Mouse (Mus musculus) MEL (cell line): ENCODE measurements around the gene Rmnd1. TPM values are rescaled to one million over a fixed set of nuclear protein-coding genes. Genes with fewer than 3 reads are reported as not detected.

Source experiments
- DNase-seq: peaks from one replicate; pipeline ENCODE4 v3.0.0; 2011; ENCODE audit warnings: low read depth, low spot score
- H3K27ac ChIP-seq: 2 replicates; pipeline ENCODE4 v1.5.1; 2012; ENCODE audit warnings: low read depth, mild to moderate bottlenecking, control low read depth, low read length, moderate library complexity; ENCODE audit not compliant: control insufficient read depth
- H3K27me3 ChIP-seq, 2 experiments: fragments of 150-350 bp in 1 of 2; sonication (generic) in 1 of 2; 2 replicates each; pipeline ENCODE4 v1.6.1; 2012; ENCODE audit warnings: low read length in 2 of 2, mild to moderate bottlenecking in 2 of 2, improper control_type of control experiment in 1 of 2, moderate library complexity in 1 of 2; ENCODE audit not compliant: insufficient read depth in 2 of 2, control insufficient read depth in 1 of 2
- H3K36me3 ChIP-seq, 2 experiments: 2 replicates each; pipeline ENCODE4 v1.6.1; 2012 to 2014; ENCODE audit warnings: low read length in 2 of 2, improper control_type of control experiment in 1 of 2, inconsistent platforms in 1 of 2, mild to moderate bottlenecking in 1 of 2; ENCODE audit not compliant: insufficient read depth in 2 of 2, control insufficient read depth in 1 of 2
- H3K4me1 ChIP-seq, 2 experiments: fragments of 150-350 bp in 1 of 2; sonication (generic) in 1 of 2; 2 replicates each; pipeline ENCODE4 v1.6.1; 2012; ENCODE audit warnings: low read length in 2 of 2, improper control_type of control experiment in 1 of 2, mild to moderate bottlenecking in 1 of 2; ENCODE audit not compliant: insufficient read depth in 2 of 2, control insufficient read depth in 1 of 2
- H3K4me3 ChIP-seq, 2 experiments: fragments of 150-350 bp in 1 of 2; sonication (generic) in 1 of 2; 2 replicates each; pipeline ENCODE4 v1.5.1; 2012; ENCODE audit warnings: low read depth in 2 of 2, low read length in 2 of 2, mild to moderate bottlenecking in 2 of 2, moderate library complexity in 2 of 2, control low read depth in 1 of 2, improper control_type of control experiment in 1 of 2; ENCODE audit not compliant: control insufficient read depth in 1 of 2, insufficient read depth in 1 of 2
- H3K79me2 ChIP-seq: 2 replicates; pipeline ENCODE4 v1.6.1; 2012; ENCODE audit warnings: mild to moderate bottlenecking, low read length, moderate library complexity; ENCODE audit not compliant: control insufficient read depth, poor library complexity, insufficient read depth
- H3K9ac ChIP-seq: 2 replicates; pipeline ENCODE4 v1.6.1; 2012; ENCODE audit warnings: low read depth, mild to moderate bottlenecking, control low read depth, low read length, moderate library complexity; ENCODE audit not compliant: control insufficient read depth, poor library complexity, severe bottlenecking
- H3K9me3 ChIP-seq: fragments of 150-350 bp; sonication (generic); replicated peaks from 2 replicates; pipeline ENCODE4 v1.6.1; 2012; ENCODE audit warnings: mild to moderate bottlenecking, low read length, improper control_type of control experiment, moderate library complexity; ENCODE audit not compliant: insufficient read depth
- BHLHE40 ChIP-seq: IDR thresholded peaks from 2 replicates; pipeline ENCODE4 v1.6.1; 2012; ENCODE audit warnings: low read depth, mild to moderate bottlenecking, inconsistent platforms, low read length, improper control_type of control experiment, borderline replicate concordance
- CHD2 ChIP-seq: IDR thresholded peaks from 2 replicates; pipeline ENCODE4 v1.6.1; 2011; ENCODE audit warnings: low read length, improper control_type of control experiment
- CTCF ChIP-seq, 3 experiments: IDR thresholded peaks in 2 of 3; conservative IDR thresholded peaks in 1 of 3; 2 replicates each; pipeline ENCODE4 v1.5.1; 2011 to 2012; ENCODE audit warnings: low read length in 3 of 3, low read depth in 2 of 3, mild to moderate bottlenecking in 2 of 3, improper control_type of control experiment in 1 of 3, inconsistent platforms in 1 of 3, mixed read lengths in 1 of 3, moderate library complexity in 1 of 3; ENCODE audit not compliant: control insufficient read depth in 1 of 3, insufficient read depth in 1 of 3, poor library complexity in 1 of 3, severe bottlenecking in 1 of 3
- E2F4 ChIP-seq: IDR thresholded peaks from 2 replicates; pipeline ENCODE4 v1.6.1; 2011; ENCODE audit warnings: low read depth, low read length, improper control_type of control experiment, borderline replicate concordance
- ELF1 ChIP-seq: IDR thresholded peaks from 2 replicates; pipeline ENCODE4 v1.6.1; 2014; ENCODE audit warnings: low read depth, mild to moderate bottlenecking, inconsistent platforms, low read length, improper control_type of control experiment, moderate library complexity
- EP300 ChIP-seq, 2 experiments: IDR thresholded peaks; 2 replicates each; pipeline ENCODE4 v1.6.1; 2011; ENCODE audit warnings: improper control_type of control experiment in 2 of 2, low read length in 2 of 2, low read depth in 1 of 2, mild to moderate bottlenecking in 1 of 2
- ETS1 ChIP-seq: IDR thresholded peaks from 2 replicates; pipeline ENCODE4 v1.6.1; 2012; ENCODE audit warnings: low read depth, mild to moderate bottlenecking, inconsistent platforms, low read length, improper control_type of control experiment, moderate library complexity
- GABPA ChIP-seq: IDR thresholded peaks from 2 replicates; pipeline ENCODE4 v1.6.1; 2012; ENCODE audit warnings: low read depth, mild to moderate bottlenecking, inconsistent platforms, low read length, improper control_type of control experiment, moderate library complexity
- GATA1 ChIP-seq: IDR thresholded peaks from 2 replicates; pipeline ENCODE4 v1.6.1; 2011; ENCODE audit warnings: low read depth, low read length, improper control_type of control experiment
- HCFC1 ChIP-seq: IDR thresholded peaks from 2 replicates; pipeline ENCODE4 v1.6.1; 2012; ENCODE audit warnings: low read depth, mild to moderate bottlenecking, inconsistent platforms, low read length, improper control_type of control experiment, moderate library complexity
- JUND ChIP-seq: IDR thresholded peaks from 2 replicates; pipeline ENCODE4 v1.6.1; 2011; ENCODE audit warnings: low read depth, mild to moderate bottlenecking, improper control_type of control experiment, low read length
- MAFK ChIP-seq: IDR thresholded peaks from 2 replicates; pipeline ENCODE4 v1.6.1; 2011; ENCODE audit warnings: low read depth, mild to moderate bottlenecking, low read length, improper control_type of control experiment, borderline replicate concordance
- MEF2A ChIP-seq: IDR thresholded peaks from 2 replicates; pipeline ENCODE4 v1.6.1; 2014; ENCODE audit warnings: low read depth, mild to moderate bottlenecking, inconsistent platforms, low read length, improper control_type of control experiment; ENCODE audit not compliant: poor library complexity, insufficient replicate concordance, severe bottlenecking; ENCODE audit errors: extremely low read depth
- MXI1 ChIP-seq: IDR thresholded peaks from 2 replicates; pipeline ENCODE4 v1.6.1; 2011; ENCODE audit warnings: mild to moderate bottlenecking, low read depth, low read length, improper control_type of control experiment
- MYB ChIP-seq: IDR thresholded peaks from 2 replicates; pipeline ENCODE4 v1.6.1; 2011; ENCODE audit warnings: mild to moderate bottlenecking, low read depth, low read length, improper control_type of control experiment
- MYC ChIP-seq: IDR thresholded peaks from 2 replicates; pipeline ENCODE4 v1.6.1; 2011; ENCODE audit warnings: low read depth, mild to moderate bottlenecking, low read length, improper control_type of control experiment, moderate library complexity
- NELFE ChIP-seq: IDR thresholded peaks from 2 replicates; pipeline ENCODE4 v1.6.1; 2011; ENCODE audit warnings: low read depth, low read length, improper control_type of control experiment
- NRF1 ChIP-seq: IDR thresholded peaks from 2 replicates; pipeline ENCODE4 v1.6.1; 2014; ENCODE audit warnings: low read depth, mild to moderate bottlenecking, inconsistent platforms, low read length, improper control_type of control experiment, moderate library complexity; ENCODE audit not compliant: poor library complexity, insufficient read depth, severe bottlenecking
- POLR2A ChIP-seq, 2 experiments: IDR thresholded peaks; 2 replicates each; pipeline ENCODE4 v1.6.1; 2011 to 2012; ENCODE audit warnings: low read length in 2 of 2, mild to moderate bottlenecking in 2 of 2, control low read depth in 1 of 2, improper control_type of control experiment in 1 of 2, low read depth in 1 of 2, moderate library complexity in 1 of 2; ENCODE audit not compliant: control insufficient read depth in 1 of 2, insufficient read depth in 1 of 2, poor library complexity in 1 of 2
- POLR2AphosphoS2 ChIP-seq: IDR thresholded peaks from 2 replicates; pipeline ENCODE4 v1.6.1; 2011; ENCODE audit warnings: low read length, improper control_type of control experiment
- POLR2AphosphoS5 ChIP-seq: IDR thresholded peaks from 2 replicates; pipeline ENCODE4 v1.6.1; 2012; ENCODE audit warnings: low read depth, borderline replicate concordance, mild to moderate bottlenecking, inconsistent platforms, low read length, moderate library complexity, mixed read lengths
- RAD21 ChIP-seq: IDR thresholded peaks from 2 replicates; pipeline ENCODE4 v1.6.1; 2011; ENCODE audit warnings: mild to moderate bottlenecking, low read depth, low read length, improper control_type of control experiment
- RCOR1 ChIP-seq: IDR thresholded peaks from 2 replicates; pipeline ENCODE4 v1.6.1; 2012; ENCODE audit warnings: low read depth, mild to moderate bottlenecking, inconsistent platforms, low read length, improper control_type of control experiment
- SIN3A ChIP-seq: IDR thresholded peaks from 2 replicates; pipeline ENCODE4 v1.6.1; 2012; ENCODE audit warnings: low read length, improper control_type of control experiment, inconsistent platforms
- SMC3 ChIP-seq: IDR thresholded peaks from 2 replicates; pipeline ENCODE4 v1.6.1; 2011; ENCODE audit warnings: low read depth, low read length, improper control_type of control experiment
- TAL1 ChIP-seq: IDR thresholded peaks from 2 replicates; pipeline ENCODE4 v1.6.1; 2012; ENCODE audit warnings: mild to moderate bottlenecking, inconsistent platforms, low read length, moderate library complexity, mixed read lengths
- TBP ChIP-seq: IDR thresholded peaks from 2 replicates; pipeline ENCODE4 v1.8.0; 2011; ENCODE audit warnings: low read depth, low read length, improper control_type of control experiment
- TCF12 ChIP-seq: IDR thresholded peaks from 2 replicates; pipeline ENCODE4 v1.6.1; 2014; ENCODE audit warnings: low read depth, mild to moderate bottlenecking, inconsistent platforms, low read length, improper control_type of control experiment, moderate library complexity
- UBTF ChIP-seq: IDR thresholded peaks from 2 replicates; pipeline ENCODE4 v1.6.1; 2012; ENCODE audit warnings: low read depth, mild to moderate bottlenecking, inconsistent platforms, low read length, improper control_type of control experiment, moderate library complexity, borderline replicate concordance; ENCODE audit not compliant: insufficient read depth
- USF1 ChIP-seq: IDR thresholded peaks from 2 replicates; pipeline ENCODE4 v1.6.1; 2014; ENCODE audit warnings: low read depth, mild to moderate bottlenecking, inconsistent platforms, low read length, improper control_type of control experiment, moderate library complexity
- ZC3H11A ChIP-seq: IDR thresholded peaks from 2 replicates; pipeline ENCODE4 v1.6.1; 2012; ENCODE audit warnings: low read depth, mild to moderate bottlenecking, inconsistent platforms, low read length, improper control_type of control experiment
- ZKSCAN1 ChIP-seq: IDR thresholded peaks from 2 replicates; pipeline ENCODE4 v1.6.1; 2012; ENCODE audit warnings: low read depth, mild to moderate bottlenecking, inconsistent platforms, low read length, improper control_type of control experiment, moderate library complexity
- ZMIZ1 ChIP-seq: IDR thresholded peaks from 2 replicates; pipeline ENCODE4 v1.6.1; 2012; ENCODE audit warnings: low read depth, mild to moderate bottlenecking, inconsistent platforms, low read length, improper control_type of control experiment, moderate library complexity
- ZNF384 ChIP-seq: IDR thresholded peaks from 2 replicates; pipeline ENCODE4 v1.6.1; 2012; ENCODE audit warnings: low read depth, mild to moderate bottlenecking, inconsistent platforms, low read length, improper control_type of control experiment
- polyA plus RNA-seq, 2 experiments: library from polyadenylated mRNA; stranded (reverse) in 1 of 2; unstranded in 1 of 2; fragments of >175 nt in 1 of 2; fragments of >200 nt in 1 of 2; gene quantifications; 2 replicates each; pipeline versions ENCODE4 v1.2.1 to v1.2.4; 2012; ENCODE audit warnings: low replicate concordance in 2 of 2, low read depth in 1 of 2; ENCODE audit not compliant: insufficient read length in 2 of 2, insufficient read depth in 1 of 2, missing spikeins in 1 of 2
- total RNA-seq: library from RNA; depleted of rRNA; stranded (reverse); fragments of 300-350 nt; gene quantifications from 2 replicates; pipeline ENCODE4 v1.2.3, GENCODE M21; 2012

The Rmnd1 gene
- total and polyA plus RNA-seq, 3 experiments = 38.8 to 39.6 TPM; not detected in 1

DNA sequence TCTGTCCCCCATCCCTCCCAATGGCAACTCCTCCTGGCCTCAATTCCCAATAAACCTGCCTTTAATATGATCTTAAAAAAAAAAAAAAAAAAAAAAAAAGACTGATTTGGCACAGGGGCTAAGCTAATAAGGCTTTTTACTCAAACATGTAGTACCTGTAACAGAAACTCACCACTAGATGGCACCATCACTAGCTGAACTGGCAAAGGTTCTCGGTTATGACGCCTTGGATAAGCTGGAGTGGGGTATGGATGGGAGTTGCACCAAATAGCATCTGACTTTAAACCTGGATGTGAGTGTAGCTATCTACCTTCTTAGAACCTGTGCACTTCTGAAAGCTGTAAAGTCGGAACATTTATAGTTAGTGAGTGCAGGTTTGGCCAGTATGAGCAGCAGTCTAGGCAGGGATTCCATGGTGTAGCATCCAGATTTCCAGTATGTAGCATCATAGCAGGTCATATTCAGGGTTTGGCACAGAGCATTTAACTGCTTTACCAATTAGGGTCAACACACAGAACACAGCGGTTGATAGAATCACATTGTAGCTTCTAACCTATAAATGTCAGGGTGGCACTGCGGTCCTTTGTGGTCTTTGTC is 27.2 kb downstream of the Rmnd1 start:
- no peaks in the 10 kb centered on the region for H3K79me2 ChIP-seq
- TF ChIP-seq MAFK (no peak), EP300 (IDR thresholded peaks at IDR 0.05; ENCODE audit: low read depth in 1 of 2, low read length in 2 of 2) (no peak), SIN3A (no peak), ELF1 (no peak), MXI1 (no peak), NRF1 (no peak), ZNF384 (peak; percentile 75), MEF2A (no peak), POLR2A (IDR thresholded peaks at IDR 0.05; ENCODE audit: control insufficient read depth in 1 of 2, insufficient read depth in 1 of 2, low read depth in 1 of 2, low read length in 2 of 2, poor library complexity in 1 of 2) (no peak), CTCF (IDR thresholded peaks at IDR 0.05 in 2 of 3, conservative IDR thresholded peaks at IDR 0.05 in 1 of 3; ENCODE audit: control insufficient read depth in 1 of 3, insufficient read depth in 1 of 3, low read depth in 2 of 3, low read length in 3 of 3, poor library complexity in 1 of 3, severe bottlenecking in 1 of 3) (peak; percentile 56 to 73 (median 71)), ZMIZ1 (no peak), ETS1 (no peak), TBP (no peak), UBTF (no peak), CHD2 (no peak), RAD21 (peak; percentile 68), RCOR1 (no peak), ZKSCAN1 (no peak), JUND (no peak), POLR2AphosphoS2 (no peak), ZC3H11A (peak; percentile 38; the same call in 1 of the 2 replicates), GATA1 (no peak), BHLHE40 (no peak), TCF12 (no peak), MYC (no peak), USF1 (no peak), MYB (no peak), GABPA (no peak), TAL1 (no peak), HCFC1 (no peak), E2F4 (no peak), SMC3 (peak; percentile 70), POLR2AphosphoS5 (no peak), NELFE (no peak)
- H3K27ac ChIP-seq = no peak overlapping the region
- no peaks in the 10 kb centered on the region for H3K9me3 ChIP-seq
- DNase-seq = peak; percentile 78
- H3K9ac ChIP-seq = no peak overlapping the region
- H3K36me3 ChIP-seq = peaks cover 0 to 7% of the 10 kb centered on the region in 2 experiments; a peak in 2 of 4 replicates
- no peak overlapping the region for H3K4me3 ChIP-seq
- no peaks in the 10 kb centered on the region for H3K27me3 ChIP-seq
- H3K4me1 ChIP-seq = no peaks in the 10 kb centered on the region
